Mouse (Mus musculus) stomach, embryonic 16.5 days (tissue): Measurements from ENCODE around the gene Ldb1. TPM values are rescaled to one million over a fixed set of nuclear protein-coding genes. Genes with fewer than 3 reads are reported as not detected.
A peak's percentile ranks its signal among the peaks of the same experiment; 100 is the strongest.

Experiments used
- ATAC-seq: fragments of 200-750 bp; cut with Nextera tagmentation; 2 replicates; pipeline ENCODE4 v1.8.0; 2017; ENCODE audit warnings: moderate number of reproducible peaks, moderate TSS enrichment; ENCODE audit not compliant: insufficient read depth, low FRiP score
- H3K27ac ChIP-seq: fragments of 300-500 bp; sonication (generic); 2 replicates; pipeline ENCODE4 v1.5.1; 2014; ENCODE audit warnings: low read length
- H3K27me3 ChIP-seq: fragments of 300-500 bp; sonication (generic); 2 replicates; pipeline ENCODE4 v1.6.1; 2014; ENCODE audit warnings: low read length, control low read depth, mixed read lengths; ENCODE audit not compliant: control insufficient read depth, insufficient read depth
- H3K36me3 ChIP-seq: fragments of 300-500 bp; sonication (generic); 2 replicates; pipeline ENCODE4 v1.6.1; 2014; ENCODE audit warnings: low read length; ENCODE audit not compliant: control insufficient read depth, insufficient read depth
- H3K4me1 ChIP-seq: fragments of 300-500 bp; sonication (generic); 2 replicates; pipeline ENCODE4 v1.6.1; 2014; ENCODE audit warnings: low read length, control low read depth, mixed read lengths; ENCODE audit not compliant: control insufficient read depth, insufficient read depth
- H3K4me2 ChIP-seq: fragments of 300-500 bp; sonication (generic); 2 replicates; pipeline ENCODE4 v1.6.1; 2014; ENCODE audit warnings: low read depth, low read length, mixed read lengths
- H3K4me3 ChIP-seq: fragments of 300-500 bp; sonication (generic); replicated peaks from 2 replicates; pipeline ENCODE4 v1.5.1; 2014; ENCODE audit warnings: mild to moderate bottlenecking, low read length
- H3K9ac ChIP-seq: fragments of 300-500 bp; sonication (generic); 2 replicates; pipeline ENCODE4 v1.6.1; 2014; ENCODE audit warnings: low read length
- H3K9me3 ChIP-seq: fragments of 300-500 bp; sonication (generic); replicated peaks from 2 replicates; pipeline ENCODE4 v1.6.1; 2016; ENCODE audit warnings: low read length, control low read depth; ENCODE audit not compliant: control insufficient read depth
- WGBS: fragments of 180-500 bp; shearing (Covaris S2); extraction: QIAGEN DNeasy Blood & Tissue Kit; methylation state at CpG from one replicate; pipeline ENCODE4 v1.1.7; 2014; 5-methylcytosine and 5-hydroxymethylcytosine counted together
- polyA plus RNA-seq: library from polyadenylated mRNA; unstranded; fragments of >200 nt; fragmentation: Nextera tagmentation; extraction: Ambion mirVana; gene quantifications from 2 replicates; pipeline ENCODE4 v1.2.1, GENCODE M21; 2015

Gene Ldb1
- polyA plus RNA-seq, 1 experiment from 2014 or later, result 41.4 TPM

- Histone ChIP-seq H3K27me3 (no peaks in the 10 kb centered on the region), H3K36me3 (no peaks in the 10 kb centered on the region), H3K9me3 (no peaks in the 10 kb centered on the region), H3K9ac (peak overlapping the region; percentile 95), H3K4me2 (peak overlapping the region; percentile 64), H3K4me3 (peak overlapping the region; percentile 75), H3K27ac (peak overlapping the region; percentile 89), H3K4me1 (peaks cover 62% of the 10 kb centered on the region)
- ATAC-seq, result no peak
- 27% methylated on average over 14 of the region's 14 CpGs for WGBS
Observed at GRCm38 (mm10) chr19:46040149-46040902, 4.7 kb downstream of the Ldb1 start.

GRCm38 (mm10) chr19:46039478-46039877, 5.5 kb downstream of the Ldb1 start:
- Histone ChIP-seq H3K36me3 (peaks cover 8% of the 10 kb centered on the region), H3K4me2 (peak overlapping the region; percentile 92), H3K9me3 (no peaks in the 10 kb centered on the region), H3K9ac (peak overlapping the region; percentile 95), H3K27me3 (no peaks in the 10 kb centered on the region), H3K4me1 (peaks cover 62% of the 10 kb centered on the region), H3K27ac (peak overlapping the region; percentile 89), H3K4me3 (peak overlapping the region; percentile 75)
- under 1% methylated on average over 26 of the region's 30 CpGs for WGBS
- peak; percentile 85 for ATAC-seq

GRCm38 (mm10) chr19:46038851-46039260, 6.2 kb downstream of the Ldb1 start:
- Histone ChIP-seq H3K4me2 (peak overlapping the region; percentile 92), H3K9me3 (no peaks in the 10 kb centered on the region), H3K36me3 (peaks cover 14% of the 10 kb centered on the region), H3K4me3 (peak overlapping the region; percentile 75), H3K4me1 (peaks cover 58% of the 10 kb centered on the region), H3K9ac (peak overlapping the region; percentile 95), H3K27ac (peak overlapping the region; percentile 89), H3K27me3 (no peaks in the 10 kb centered on the region)
- no peak for ATAC-seq
- WGBS, result 2% methylated on average over 14 of the region's 17 CpGs

GRCm38 (mm10) chr19:46037925-46038850, 6.8 kb downstream of the Ldb1 start:
- Histone ChIP-seq H3K4me3 (peak overlapping the region; percentile 75), H3K9ac (peak overlapping the region; percentile 95), H3K27me3 (no peaks in the 10 kb centered on the region), H3K4me2 (peak overlapping the region; percentile 92), H3K27ac (peak overlapping the region; percentile 89), H3K4me1 (peaks cover 52% of the 10 kb centered on the region), H3K36me3 (peaks cover 21% of the 10 kb centered on the region), H3K9me3 (no peaks in the 10 kb centered on the region)
- WGBS, result 3% methylated on average over 13 of the region's 13 CpGs
- ATAC-seq, result no peak

GRCm38 (mm10) chr19:46037243-46037924, 7.6 kb downstream of the Ldb1 start:
- 4% methylated on average over 6 of the region's 6 CpGs for WGBS
- H3K4me3 ChIP-seq, result peak overlapping the region; percentile 75
- peak overlapping the region; percentile 92 for H3K4me2 ChIP-seq
- peak overlapping the region; percentile 95 for H3K9ac ChIP-seq
- no peaks in the 10 kb centered on the region for H3K27me3 ChIP-seq
- H3K9me3 ChIP-seq, result no peaks in the 10 kb centered on the region
- H3K27ac ChIP-seq, result peak overlapping the region; percentile 89
- peaks cover 44% of the 10 kb centered on the region for H3K4me1 ChIP-seq
- H3K36me3 ChIP-seq, result peaks cover 27% of the 10 kb centered on the region
- peak; percentile 17 for ATAC-seq

GRCm38 (mm10) chr19:46036477-46037242, 8.4 kb downstream of the Ldb1 start:
- H3K27me3 ChIP-seq, result no peaks in the 10 kb centered on the region
- peak overlapping the region; percentile 92 for H3K4me2 ChIP-seq
- H3K4me1 ChIP-seq, result peaks cover 36% of the 10 kb centered on the region
- H3K4me3 ChIP-seq, result peak overlapping the region; percentile 75
- no peak for ATAC-seq
- H3K9ac ChIP-seq, result peak overlapping the region; percentile 95
- H3K9me3 ChIP-seq, result no peaks in the 10 kb centered on the region
- WGBS, result 63% methylated on average over 13 of the region's 13 CpGs
- peak overlapping the region; percentile 89 for H3K27ac ChIP-seq
- H3K36me3 ChIP-seq, result peaks cover 31% of the 10 kb centered on the region

- peaks cover 34% of the 10 kb centered on the region for H3K36me3 ChIP-seq
- H3K27ac ChIP-seq, result no peak overlapping the region
- WGBS, result 84% methylated on average over 13 of the region's 13 CpGs
Observed at GRCm38 (mm10) chr19:46035971-46036370, 9.0 kb downstream of the Ldb1 start.

GRCm38 (mm10) chr19:46033911-46034310, 11.1 kb downstream of the Ldb1 start:
- Histone ChIP-seq H3K9ac (no peak overlapping the region), H3K27ac (no peak overlapping the region), H3K27me3 (no peaks in the 10 kb centered on the region), H3K36me3 (peaks cover 39% of the 10 kb centered on the region), H3K4me1 (peaks cover 17% of the 10 kb centered on the region), H3K4me2 (no peak overlapping the region), H3K9me3 (0 out of 2 replicates have a peak, but pooled peaks cover 3% of the 10 kb centered on the region), H3K4me3 (no peak overlapping the region)
- ATAC-seq, result no peak
- WGBS, result 92% methylated on average over 11 of the region's 11 CpGs

More at GRCm38 (mm10) chr19:46035971-46036370, 9.0 kb downstream of the Ldb1 start:
- no peaks in the 10 kb centered on the region for H3K9me3 ChIP-seq
- no peak overlapping the region for H3K9ac ChIP-seq
- ATAC-seq, result no peak
- no peaks in the 10 kb centered on the region for H3K27me3 ChIP-seq
- H3K4me1 ChIP-seq, result peaks cover 29% of the 10 kb centered on the region
- H3K4me2 ChIP-seq, result no peak overlapping the region
- no peak overlapping the region for H3K4me3 ChIP-seq
